ENCODE assay signal across 20 mouse cellular contexts in the genomic region with DNA sequence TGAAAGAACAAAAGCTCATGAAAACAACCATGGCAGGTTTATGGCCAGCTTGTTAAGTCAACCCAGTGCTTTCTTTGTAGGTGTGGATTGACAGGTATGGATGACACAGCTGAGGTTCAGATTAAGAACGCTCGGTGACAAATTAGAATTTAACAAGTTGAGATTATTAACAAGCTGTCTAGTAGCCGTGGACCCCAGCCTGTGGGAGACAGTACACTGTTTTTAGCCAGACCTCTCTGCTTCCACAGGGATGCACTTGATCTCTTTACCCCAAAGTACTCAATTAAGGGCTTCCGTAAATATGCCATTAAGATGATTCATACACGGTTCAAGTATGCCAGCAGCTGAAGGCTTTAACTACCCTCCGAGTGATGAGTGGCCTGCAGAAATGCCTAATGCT.
A peak's percentile ranks its signal among the peaks of the same experiment; 100 is the strongest.
DNase-seq lines count a peak whose midpoint lies in the region; ATAC-seq lines count a peak whose summit lies in the region.
"Had no signal": no experiment of that assay in that cellular context is flagged by ENCODE, and none has a peak within 500 bp of the region (broad histone marks: within the 10 kb centered on the region; RNA-seq: fewer than 3 reads in every experiment).

No protein-coding gene starts in this region.

- peak; percentile 17 for DNase-seq in embryo, embryonic 10.5 days (ENCODE audit: low spot score)
- DNase-seq in embryo, embryonic 9.5 days (ENCODE audit: extremely low spot score) = no peak
- peak; percentile 33 for DNase-seq in Muller cell, postnatal 12 days (ENCODE audit: inconsistent ontology term)
- DNase-seq in forelimb bud, embryonic 11.5 days (ENCODE audit: low read depth, low spot score) = peak; percentile 35
- DNase-seq in mesoderm, embryonic 11.5 days (ENCODE audit: low read depth, low spot score) = peak; percentile 29
- DNase-seq in ovary, adult 18-20 months (ENCODE audit: low spot score) = no peak
- no peak for DNase-seq in urinary bladder, adult 18-20 months (ENCODE audit: low spot score in 2 of 2)
- DNase-seq: adrenal gland, adult 2 months; adrenal gland, postnatal 14 days; B cell, adult 2 months; cerebellum, adult 11-12 months; cerebellum, adult 8-10 months; cerebellum, postnatal 10 days; cerebellum, postnatal 36 days; gastrocnemius, postnatal 25 days; heart, adult 2 months had no signal

- no peak for ATAC-seq in inflammation-experienced regulatory T-cells, adult 6 months
- ATAC-seq: forebrain, embryonic 13.5 days; forebrain, embryonic 16.5 days; intestine, embryonic 15.5 days had no signal

Comparison
In these comparisons a context has a peak if more than half of its experiments do, and no peak if none do; other contexts are left out.
1. DNase-seq: peak in embryo, embryonic 10.5 days (single experiment), Muller cell, postnatal 12 days (single experiment), forelimb bud, embryonic 11.5 days (single experiment) and mesoderm, embryonic 11.5 days (single experiment); none in embryo, embryonic 9.5 days (single experiment), ovary, adult 18-20 months (single experiment) and urinary bladder, adult 18-20 months (0 of 2).